Mouse (Mus musculus) embryonic facial prominence, embryonic 15.5 days (tissue): ENCODE data around the gene Ccdc186. TPM values are rescaled to one million over a fixed set of nuclear protein-coding genes. Genes with fewer than 3 reads are reported as not detected.

Experiments
- ATAC-seq: fragments of 200-750 bp; cut with Nextera tagmentation; 2 replicates; pipeline ENCODE4 v1.8.0; 2017; ENCODE audit warnings: low read depth, moderate TSS enrichment; ENCODE audit not compliant: insufficient number of reproducible peaks, low FRiP score, low TSS enrichment
- H3K27ac ChIP-seq: fragments of 300-500 bp; sonication (generic); replicated peaks from 2 replicates; pipeline ENCODE4 v1.5.1; 2015; ENCODE audit warnings: mild to moderate bottlenecking, inconsistent platforms
- H3K27me3 ChIP-seq: fragments of 300-500 bp; sonication (generic); 2 replicates; pipeline ENCODE4 v1.6.1; 2015; ENCODE audit warnings: inconsistent platforms
- H3K36me3 ChIP-seq: fragments of 300-500 bp; sonication (generic); 2 replicates; pipeline ENCODE4 v1.6.1; 2015; ENCODE audit warnings: mild to moderate bottlenecking, inconsistent platforms
- H3K4me1 ChIP-seq: fragments of 300-500 bp; sonication (generic); 2 replicates; pipeline ENCODE4 v1.6.1; 2015; ENCODE audit warnings: inconsistent platforms
- H3K4me2 ChIP-seq: fragments of 300-500 bp; sonication (generic); replicated peaks from 2 replicates; pipeline ENCODE4 v1.6.1; 2015; ENCODE audit warnings: mild to moderate bottlenecking, inconsistent platforms
- H3K4me3 ChIP-seq: fragments of 300-500 bp; sonication (generic); replicated peaks from 2 replicates; pipeline ENCODE4 v1.5.1; 2015; ENCODE audit warnings: mild to moderate bottlenecking, inconsistent platforms
- H3K9ac ChIP-seq: fragments of 300-500 bp; sonication (generic); 2 replicates; pipeline ENCODE4 v1.6.1; 2015; ENCODE audit warnings: inconsistent platforms
- H3K9me3 ChIP-seq: fragments of 300-500 bp; sonication (generic); replicated peaks from 2 replicates; pipeline ENCODE4 v1.6.1; 2016; ENCODE audit warnings: inconsistent platforms
- WGBS: fragments of 180-500 bp; shearing (Covaris S2); methylation state at CpG from one replicate; pipeline ENCODE4 v1.1.7; 2015; 5-methylcytosine and 5-hydroxymethylcytosine counted together
- polyA plus RNA-seq: library from polyadenylated mRNA; unstranded; fragments of >200 nt; fragmentation: Nextera tagmentation; extraction: Ambion mirVana; gene quantifications from 2 replicates; pipeline ENCODE4 v1.2.1, GENCODE M21; 2015

The Ccdc186 gene
- polyA plus RNA-seq, 1 experiment from 2014 or later = 21.4 TPM

DNA sequence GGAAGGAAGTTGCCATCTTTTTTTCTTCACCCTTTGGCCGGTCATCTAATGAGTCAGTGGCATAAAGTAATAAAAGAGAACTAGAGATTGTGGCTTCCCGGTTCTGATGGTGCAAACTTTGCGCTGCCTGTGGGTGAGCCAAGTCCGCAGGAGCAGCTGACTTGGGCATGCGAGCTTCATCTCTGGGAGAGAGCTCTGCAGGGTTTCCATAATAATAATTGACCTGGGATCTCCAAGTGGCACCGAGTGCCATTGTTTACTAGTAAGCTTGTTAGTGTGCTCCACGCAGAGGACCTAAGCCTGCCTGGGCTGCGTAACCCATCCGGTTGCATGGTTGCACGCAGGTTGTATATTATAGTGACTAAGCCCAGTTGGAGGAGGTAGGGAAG lies 452 bp upstream of the Ccdc186 start:
- Histone ChIP-seq H3K4me2 (peak overlapping the region; percentile 56), H3K4me3 (peak overlapping the region; percentile 98), H3K36me3 (no peaks in the 10 kb centered on the region), H3K9ac (no peak overlapping the region; the same call in 1 of the 2 replicates), H3K9me3 (no peaks in the 10 kb centered on the region), H3K4me1 (peaks cover 33% of the 10 kb centered on the region), H3K27me3 (no peaks in the 10 kb centered on the region), H3K27ac (peak overlapping the region; percentile 95; the same call in 1 of the 2 replicates)
- peak; percentile 41; the same call in 1 of the 2 replicates for ATAC-seq
- 16% methylated on average over 10 of the region's 10 CpGs for WGBS

GRCm38 (mm10) chr19:56821040-56821797 lies 771 bp downstream of the Ccdc186 start:
- peak overlapping the region; percentile 75 for H3K4me2 ChIP-seq
- no peaks in the 10 kb centered on the region for H3K36me3 ChIP-seq
- no peaks in the 10 kb centered on the region for H3K27me3 ChIP-seq
- H3K9me3 ChIP-seq = no peaks in the 10 kb centered on the region
- 5% methylated on average over 22 of the region's 22 CpGs for WGBS
- peak overlapping the region; percentile 95 for H3K27ac ChIP-seq
- peak overlapping the region; percentile 98 for H3K4me3 ChIP-seq
- H3K4me1 ChIP-seq = peaks cover 41% of the 10 kb centered on the region
- no peak for ATAC-seq
- H3K9ac ChIP-seq = peak overlapping the region; percentile 98

DNA sequence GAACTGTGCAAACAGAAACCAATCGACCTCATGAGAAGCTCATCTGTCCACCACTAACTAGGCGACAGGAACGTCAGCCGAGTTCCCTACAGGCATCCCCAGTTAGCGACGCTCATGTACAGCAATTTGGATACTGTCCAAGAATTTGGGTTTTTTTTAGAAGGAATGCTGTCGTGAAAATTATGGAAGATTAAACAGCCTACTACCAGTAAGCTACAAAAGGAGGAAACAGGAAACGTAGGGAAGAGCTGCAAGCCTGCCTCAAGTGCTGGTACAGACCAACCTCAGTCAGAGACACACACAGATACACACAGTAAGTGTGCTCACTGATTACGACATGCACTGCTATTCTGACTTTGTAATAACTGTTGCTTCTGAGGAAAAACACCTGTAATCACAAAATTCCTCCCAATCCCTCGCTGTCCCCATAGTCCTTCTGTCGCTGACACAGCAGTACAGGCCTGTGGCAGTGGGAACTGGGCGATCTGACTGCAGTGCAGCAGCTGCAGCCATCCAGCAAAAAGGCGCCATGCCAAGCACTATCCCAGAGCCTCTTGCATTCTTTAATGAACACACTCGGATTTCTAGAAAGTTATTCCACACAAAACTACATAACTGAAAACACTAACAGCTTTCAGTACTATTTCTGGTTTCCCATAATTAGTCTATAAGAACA lies 4.0 kb downstream of the Ccdc186 start:
- Histone ChIP-seq H3K27me3 (no peaks in the 10 kb centered on the region), H3K4me3 (no peak overlapping the region), H3K27ac (0 out of 2 replicates have a peak overlapping the region, but pooled peaks have one; percentile 29), H3K4me1 (peaks cover 39% of the 10 kb centered on the region), H3K9me3 (no peaks in the 10 kb centered on the region), H3K9ac (no peak overlapping the region), H3K4me2 (no peak overlapping the region), H3K36me3 (peaks cover 9% of the 10 kb centered on the region)
- no peak for ATAC-seq
- WGBS = 22% methylated on average over 14 of the region's 14 CpGs

GRCm38 (mm10) chr19:56813360-56813759 lies 8.6 kb downstream of the Ccdc186 start:
- H3K4me2 ChIP-seq = no peak overlapping the region
- WGBS = 62% methylated on average over 4 of the region's 4 CpGs
- peaks cover 21% of the 10 kb centered on the region for H3K4me1 ChIP-seq
- peaks cover 23% of the 10 kb centered on the region for H3K36me3 ChIP-seq
- H3K27me3 ChIP-seq = no peaks in the 10 kb centered on the region
- H3K4me3 ChIP-seq = no peak overlapping the region
- ATAC-seq = no peak
- H3K9ac ChIP-seq = no peak overlapping the region
- no peaks in the 10 kb centered on the region for H3K9me3 ChIP-seq
- no peak overlapping the region for H3K27ac ChIP-seq

- Histone ChIP-seq H3K4me3 (no peak overlapping the region), H3K27ac (no peak overlapping the region), H3K4me1 (peaks cover 4% of the 10 kb centered on the region), H3K9me3 (no peaks in the 10 kb centered on the region), H3K36me3 (peaks cover 40% of the 10 kb centered on the region), H3K27me3 (no peaks in the 10 kb centered on the region), H3K9ac (no peak overlapping the region), H3K4me2 (no peak overlapping the region)
- WGBS = 40% methylated on average over 9 of the region's 9 CpGs
- ATAC-seq = no peak
These were observed 10.4 kb downstream of the Ccdc186 start for GRCm38 (mm10) chr19:56811590-56811989.

GRCm38 (mm10) chr19:56810641-56811146 lies 11.3 kb downstream of the Ccdc186 start:
- Histone ChIP-seq H3K27ac (no peak overlapping the region), H3K27me3 (no peaks in the 10 kb centered on the region), H3K4me3 (no peak overlapping the region), H3K9ac (no peak overlapping the region), H3K4me1 (peaks cover 3% of the 10 kb centered on the region), H3K4me2 (no peak overlapping the region), H3K36me3 (peaks cover 44% of the 10 kb centered on the region), H3K9me3 (no peaks in the 10 kb centered on the region)
- no peak for ATAC-seq

DNA sequence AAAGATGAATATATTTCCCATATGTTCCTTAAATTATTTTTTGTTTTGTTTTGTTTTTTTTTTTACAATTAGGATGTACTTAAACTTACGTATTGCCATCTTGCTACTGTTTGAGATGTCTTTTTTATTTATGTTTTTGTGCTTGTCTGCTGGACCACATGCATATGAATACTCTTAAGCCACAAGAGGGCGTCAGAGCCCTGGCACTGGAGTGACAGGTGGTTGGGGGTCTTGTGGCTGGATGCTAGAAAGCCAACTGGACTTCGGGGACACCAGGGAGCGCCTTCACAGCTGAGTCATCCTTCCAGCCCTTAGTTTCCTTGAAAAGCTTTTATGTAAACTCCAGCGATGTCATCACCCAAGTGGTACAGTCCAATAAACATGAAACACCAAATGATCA lies 13.2 kb downstream of the Ccdc186 start:
- no peaks in the 10 kb centered on the region for H3K27me3 ChIP-seq
- no peaks in the 10 kb centered on the region for H3K9me3 ChIP-seq
- H3K4me1 ChIP-seq = peaks cover 3% of the 10 kb centered on the region
- H3K9ac ChIP-seq = no peak overlapping the region
- peaks cover 61% of the 10 kb centered on the region for H3K36me3 ChIP-seq
- no peak overlapping the region for H3K4me2 ChIP-seq
- H3K4me3 ChIP-seq = no peak overlapping the region
- no peak overlapping the region for H3K27ac ChIP-seq
- 64% methylated on average over 5 of the region's 5 CpGs for WGBS
- ATAC-seq = no peak

- Histone ChIP-seq H3K27ac (no peak overlapping the region), H3K4me2 (no peak overlapping the region), H3K4me1 (peaks cover 3% of the 10 kb centered on the region), H3K9ac (no peak overlapping the region), H3K9me3 (no peaks in the 10 kb centered on the region), H3K4me3 (no peak overlapping the region), H3K36me3 (peaks cover 64% of the 10 kb centered on the region), H3K27me3 (no peaks in the 10 kb centered on the region)
- no peak for ATAC-seq
- WGBS = 68% methylated on average over 5 of the region's 5 CpGs
These were observed 14.9 kb downstream of the Ccdc186 start for GRCm38 (mm10) chr19:56807122-56807521.

DNA sequence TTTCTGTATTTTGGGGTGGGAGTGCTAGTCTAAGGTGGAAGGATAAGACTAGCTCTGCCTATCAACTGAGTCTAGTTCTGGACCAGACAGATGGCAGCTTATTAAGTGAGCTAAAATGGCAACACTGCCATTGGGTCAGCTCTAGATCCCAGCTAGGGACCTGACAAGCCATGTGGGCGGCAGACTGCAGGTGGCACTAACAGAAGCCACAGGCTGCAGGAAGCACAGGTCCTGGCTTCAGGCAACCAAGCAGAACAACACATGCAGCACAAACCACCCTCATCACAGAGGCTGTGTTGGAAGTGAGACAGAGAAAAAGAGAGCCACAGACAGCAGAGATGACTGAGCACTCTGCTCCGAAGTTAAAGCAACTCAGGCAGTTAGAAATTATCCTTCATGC lies 16.6 kb downstream of the Ccdc186 start:
- Histone ChIP-seq H3K27me3 (no peaks in the 10 kb centered on the region), H3K4me1 (no peaks in the 10 kb centered on the region), H3K27ac (no peak overlapping the region), H3K9ac (no peak overlapping the region), H3K4me2 (no peak overlapping the region), H3K9me3 (no peaks in the 10 kb centered on the region), H3K4me3 (no peak overlapping the region), H3K36me3 (peaks cover 80% of the 10 kb centered on the region)
- WGBS = 81% methylated on average over 2 of the region's 2 CpGs
- no peak for ATAC-seq

GRCm38 (mm10) chr19:56802352-56802746 lies 19.6 kb downstream of the Ccdc186 start:
- H3K36me3 ChIP-seq = peaks cover 87% of the 10 kb centered on the region
- H3K9ac ChIP-seq = no peak overlapping the region
- H3K4me3 ChIP-seq = no peak overlapping the region
- no peak overlapping the region for H3K27ac ChIP-seq
- H3K4me2 ChIP-seq = no peak overlapping the region
- H3K9me3 ChIP-seq = no peaks in the 10 kb centered on the region
- no peak for ATAC-seq
- H3K4me1 ChIP-seq = no peaks in the 10 kb centered on the region
- WGBS = 74% methylated on average over 3 of the region's 3 CpGs
- H3K27me3 ChIP-seq = no peaks in the 10 kb centered on the region

DNA sequence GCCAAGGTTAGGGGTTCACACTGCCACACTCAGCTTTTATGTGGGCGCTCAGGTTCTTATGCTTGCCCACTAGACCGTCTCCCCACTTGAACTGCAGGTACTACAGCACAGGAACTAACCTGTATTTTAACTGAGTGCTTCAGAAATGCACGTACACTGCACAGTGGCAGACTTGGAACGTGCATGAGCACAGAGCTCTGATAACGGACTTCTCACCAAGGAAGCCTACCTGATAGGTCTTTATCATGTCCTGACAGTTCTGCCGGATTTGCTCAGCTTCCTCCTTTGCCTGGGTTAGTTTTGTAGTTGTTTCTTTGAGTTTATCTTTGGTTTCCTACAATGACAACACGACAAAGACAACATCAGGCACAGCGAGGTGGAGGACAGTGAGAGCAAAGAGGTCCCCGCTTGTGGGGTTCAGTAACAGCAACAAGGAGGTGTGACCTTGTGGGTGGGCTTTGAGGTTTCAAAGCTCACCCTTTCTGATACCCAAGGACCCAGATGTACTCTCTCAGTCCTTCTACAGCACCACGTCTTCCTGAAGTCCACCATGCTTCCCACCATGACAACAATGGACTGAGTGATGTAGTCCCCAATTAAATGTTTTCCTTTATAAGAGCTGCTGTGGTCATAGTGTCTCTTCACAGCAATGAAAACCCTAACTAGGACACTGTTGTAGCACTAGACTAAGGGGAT lies 20.2 kb downstream of the Ccdc186 start:
- H3K9ac ChIP-seq = no peak overlapping the region
- no peaks in the 10 kb centered on the region for H3K9me3 ChIP-seq
- no peak for ATAC-seq
- H3K36me3 ChIP-seq = peaks cover 83% of the 10 kb centered on the region
- WGBS = 87% methylated on average over 10 of the region's 10 CpGs
- H3K4me3 ChIP-seq = no peak overlapping the region
- H3K4me1 ChIP-seq = no peaks in the 10 kb centered on the region
- H3K27ac ChIP-seq = no peak overlapping the region
- H3K27me3 ChIP-seq = no peaks in the 10 kb centered on the region
- no peak overlapping the region for H3K4me2 ChIP-seq
